21 mouse cellular contexts compared by ENCODE assay signal in genomic region chr6:54754810-54755209, GRCm38 (mm10).
"Had no signal": no experiment of that assay in that cellular context is flagged by ENCODE, and none has a peak within 500 bp of the region (broad histone marks: within the 10 kb centered on the region; RNA-seq: fewer than 3 reads in every experiment).

No protein-coding gene starts in this region.

- H3K27me3 ChIP-seq: lung, embryonic 15.5 days; neural tube, embryonic 13.5 days; neural tube, embryonic 15.5 days; stomach, embryonic 15.5 days had no signal

- ATAC-seq: liver, postnatal 0 days; midbrain, embryonic 16.5 days had no signal

- H3K36me3 ChIP-seq: lung, embryonic 15.5 days; midbrain, embryonic 12.5 days; neural tube, embryonic 13.5 days; neural tube, embryonic 15.5 days; stomach, embryonic 15.5 days had no signal

- H3K9me3 ChIP-seq: lung, embryonic 15.5 days; midbrain, embryonic 12.5 days; neural tube, embryonic 13.5 days; neural tube, embryonic 15.5 days; stomach, embryonic 15.5 days had no signal

- DNase-seq: liver, postnatal 0 days; lung, adult 2 months; lung, postnatal 10 days; lung, postnatal 4 days; midbrain, embryonic 14.5 days; retina, postnatal 1 day; right cerebral cortex, adult 18-20 months; right cerebral cortex, postnatal 25 days; right cerebral cortex, postnatal 4 days; spleen, adult 18-20 months; thymus, adult 2 months; thymus, postnatal 25 days; thymus, postnatal 4 days had no signal

- H3K4me1 ChIP-seq: stomach, embryonic 15.5 days had no signal

- H3K9ac ChIP-seq: liver, postnatal 0 days; lung, embryonic 15.5 days; midbrain, embryonic 12.5 days; neural tube, embryonic 13.5 days; neural tube, embryonic 15.5 days; stomach, embryonic 15.5 days had no signal

- H3K4me2 ChIP-seq: lung, embryonic 15.5 days; midbrain, embryonic 12.5 days; neural tube, embryonic 13.5 days; neural tube, embryonic 15.5 days; stomach, embryonic 15.5 days had no signal

- H3K4me3 ChIP-seq: lung, embryonic 15.5 days; midbrain, embryonic 12.5 days; myocyte; neural tube, embryonic 13.5 days; neural tube, embryonic 15.5 days; stomach, embryonic 15.5 days had no signal

- H3K27ac ChIP-seq: lung, embryonic 15.5 days; midbrain, embryonic 12.5 days; neural tube, embryonic 13.5 days; neural tube, embryonic 15.5 days; stomach, embryonic 15.5 days; stomach, postnatal 0 days had no signal
